Mouse (Mus musculus): ENCODE data around the gene Anapc2.

Gene Anapc2

DNA sequence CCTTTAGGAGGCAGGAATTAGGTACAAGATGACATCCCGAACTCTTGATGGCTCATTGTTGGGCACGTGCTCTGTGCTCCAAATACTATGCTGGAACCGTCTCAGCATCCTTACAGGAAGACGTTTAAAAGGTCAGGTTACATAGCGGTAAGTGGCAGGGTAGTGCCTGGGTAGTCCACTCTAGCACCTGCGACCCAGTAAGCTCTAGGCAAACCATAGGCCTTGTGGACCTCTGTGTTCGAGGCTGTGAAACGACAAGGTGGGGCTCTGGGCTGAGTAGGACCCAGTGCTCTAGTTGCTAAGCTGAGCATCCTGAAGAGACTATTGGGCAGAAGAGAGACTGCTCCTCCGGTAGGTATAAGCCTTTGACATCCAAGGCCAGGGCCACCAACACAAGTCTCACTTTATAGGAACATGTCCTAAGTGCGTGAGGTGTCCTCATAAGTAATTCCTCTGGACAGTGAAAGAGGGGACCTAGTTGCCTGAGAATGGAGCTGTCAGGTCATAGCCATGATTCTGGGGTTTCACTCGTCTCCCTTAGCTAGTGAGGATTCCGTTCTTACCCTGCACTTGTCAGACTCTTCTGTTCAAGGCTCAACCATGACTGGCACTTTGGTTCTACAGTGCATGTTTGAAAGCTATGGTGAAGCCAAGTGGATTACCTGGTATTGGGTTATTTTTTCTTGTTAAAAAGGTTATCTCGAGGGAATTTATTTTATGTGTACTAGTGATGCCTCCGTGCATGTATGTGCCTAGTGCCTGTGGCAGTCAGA is 33.5 kb downstream of the Anapc2 start:
- DNase-seq: no peak

DNA sequence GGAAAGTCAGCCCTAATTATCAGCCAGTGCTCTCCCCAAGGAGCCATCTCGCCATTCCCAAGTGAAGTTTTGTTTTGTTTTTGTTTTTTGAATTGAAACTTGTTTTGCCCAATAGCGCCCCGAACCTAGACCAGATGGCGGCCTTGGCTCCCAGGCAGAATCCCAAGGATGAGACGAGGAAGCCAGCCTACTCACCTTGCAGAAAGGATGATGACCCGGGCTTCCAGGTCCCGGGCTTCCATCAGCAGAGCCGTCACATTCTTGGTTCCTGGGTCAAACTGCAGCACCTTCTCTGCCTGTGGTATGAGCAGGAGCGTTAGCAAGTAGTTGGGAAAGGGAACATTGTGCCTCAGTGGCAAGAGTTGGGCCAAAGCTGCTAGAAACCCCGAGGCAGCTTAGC is 37.9 kb downstream of the Anapc2 start:
- no peak for DNase-seq

DNA sequence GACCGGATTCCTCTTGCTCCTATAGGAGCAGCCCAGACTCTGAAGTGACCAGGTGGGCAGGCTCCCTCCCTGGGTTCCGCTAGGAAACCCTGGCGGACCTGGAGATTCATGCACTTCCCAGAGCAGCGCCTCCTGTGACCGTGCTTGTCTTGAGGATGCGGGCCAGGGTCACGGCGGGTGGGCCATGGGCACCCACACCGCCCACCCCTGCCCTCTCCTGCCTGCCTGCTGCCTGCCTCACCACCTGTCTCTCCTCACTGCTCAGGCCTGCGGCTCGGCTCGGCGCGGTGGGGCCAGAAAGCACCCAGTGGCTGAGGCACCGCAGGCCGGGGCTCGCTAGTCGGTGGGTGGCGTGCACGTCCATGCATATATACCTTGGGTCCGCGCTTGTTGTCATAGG is 38.7 kb downstream of the Anapc2 start:
- DNase-seq: no peak

DNA sequence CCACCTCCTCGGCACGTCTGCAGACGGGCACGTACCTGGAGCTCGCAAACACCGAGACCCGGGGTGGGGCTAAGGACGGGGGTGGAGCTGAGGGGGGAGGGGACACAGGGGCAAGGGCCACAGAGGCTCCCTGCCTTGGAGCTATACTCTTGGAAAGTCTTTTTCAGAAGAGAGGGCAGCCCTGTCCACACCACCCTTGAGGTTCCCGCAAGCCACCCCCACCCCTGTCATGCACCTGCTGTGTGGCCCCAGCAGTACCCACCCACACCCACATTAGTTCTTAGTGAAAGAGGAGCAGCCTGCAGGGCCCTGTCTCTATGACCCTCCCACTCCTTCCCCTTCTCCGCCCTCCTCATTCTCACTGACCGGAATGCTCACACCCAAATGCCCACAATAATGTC is 39.2 kb downstream of the Anapc2 start:
- DNase-seq: no peak

DNA sequence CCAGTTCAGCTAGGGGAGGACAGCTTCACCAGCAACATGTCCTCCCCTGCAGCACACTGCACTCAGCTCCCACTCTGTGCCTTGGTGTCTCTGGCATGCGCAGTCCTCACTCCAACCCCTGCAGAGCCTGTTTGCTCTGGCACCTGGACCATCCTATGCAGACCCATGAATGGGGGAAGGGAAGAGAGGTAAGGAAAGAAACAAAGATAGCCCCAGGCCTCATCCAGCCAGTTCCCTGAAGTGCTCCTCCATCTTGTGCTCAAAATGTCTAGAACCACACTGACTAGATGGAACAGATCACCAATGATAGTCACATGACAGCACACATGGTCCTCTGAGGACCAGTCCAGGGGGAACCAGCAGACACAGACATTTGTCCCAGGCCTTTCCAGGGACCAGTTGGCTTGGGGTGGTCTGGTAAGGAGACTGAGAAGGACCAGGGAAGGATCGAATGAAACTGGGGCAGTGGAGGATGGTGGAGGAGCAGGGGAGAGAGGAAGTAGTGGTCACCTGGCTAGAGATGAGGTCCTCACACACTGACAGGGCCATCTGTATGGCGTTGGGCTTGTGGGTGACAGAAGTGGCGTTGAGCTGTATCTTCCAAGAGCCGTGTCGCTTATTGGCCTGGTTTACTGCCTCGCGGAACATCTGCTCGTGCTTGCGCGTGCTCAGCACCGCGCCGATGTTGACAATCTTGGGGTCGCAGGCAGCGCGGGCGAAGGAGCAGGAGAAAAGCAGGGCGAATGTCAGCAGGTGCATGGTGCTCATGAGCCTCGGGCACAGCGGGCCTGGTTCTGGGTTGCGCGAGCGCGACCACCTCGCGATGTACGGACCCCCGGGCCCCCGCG is 46.1 kb downstream of the Anapc2 start:
- DNase-seq: no peak

DNA sequence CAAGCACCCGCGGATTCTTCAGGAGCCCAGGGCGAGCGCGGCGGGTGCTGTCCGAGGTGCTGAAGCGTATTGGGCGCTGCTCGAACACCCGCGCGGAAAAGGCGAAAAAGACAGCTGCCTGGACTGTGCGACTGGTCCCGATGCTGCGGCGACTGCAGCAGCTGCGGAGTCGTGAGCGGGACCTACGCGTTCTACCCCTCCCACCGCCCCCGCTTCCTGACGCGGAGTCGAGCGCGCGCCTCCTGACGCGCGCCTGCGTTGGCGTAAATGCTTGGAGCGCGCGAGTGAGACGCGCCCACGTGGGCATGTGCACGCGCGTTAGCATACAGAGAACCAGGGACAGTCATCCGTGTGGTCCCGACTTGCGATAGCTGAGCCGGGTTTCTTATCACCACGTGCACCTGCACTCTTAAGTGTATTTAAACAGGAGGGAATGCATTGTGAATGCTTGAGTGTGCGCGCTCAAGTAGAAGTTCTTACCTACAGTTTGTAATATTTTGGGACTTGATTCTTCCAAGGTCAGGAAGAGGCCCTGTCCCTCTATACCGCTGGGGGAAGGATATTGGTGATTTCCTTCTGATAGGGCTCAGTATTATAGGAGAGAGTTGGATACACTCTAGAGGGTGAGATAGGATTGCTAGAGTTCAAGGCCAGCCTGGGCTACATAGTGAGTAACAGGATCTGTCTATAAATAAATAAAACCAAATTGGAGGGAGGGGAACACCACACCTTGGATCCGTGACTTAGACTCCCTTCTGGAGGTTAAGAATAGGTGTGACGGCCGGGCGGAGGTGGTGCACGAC is 46.9 kb downstream of the Anapc2 start, which contains the start of gene Grin1:
TSS of gene Grin1 (minus strand) at position 217 of the 803 bp plus-strand sequence.
- DNase-seq: peak; percentile 55

DNA sequence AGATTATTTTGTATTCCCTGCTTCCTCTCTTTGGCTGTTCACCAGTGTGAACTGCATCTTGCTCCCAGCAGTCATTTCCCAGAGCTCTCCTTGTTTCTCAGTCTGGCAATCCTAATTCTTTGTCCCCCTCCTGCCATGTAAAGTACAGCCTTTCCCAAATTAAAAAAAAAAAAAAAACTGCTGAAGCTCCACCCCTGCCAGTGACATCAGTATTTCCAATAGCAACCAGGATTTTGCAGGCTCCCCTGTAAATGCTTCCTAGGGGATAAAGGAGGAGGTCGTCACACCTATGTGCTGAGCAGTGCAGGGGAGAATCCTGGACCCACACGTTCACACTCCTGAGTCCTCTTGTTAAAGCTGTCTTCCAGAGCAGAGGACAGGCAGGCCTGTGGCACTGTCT is 47.8 kb downstream of the Anapc2 start:
- DNase-seq: no peak

DNA sequence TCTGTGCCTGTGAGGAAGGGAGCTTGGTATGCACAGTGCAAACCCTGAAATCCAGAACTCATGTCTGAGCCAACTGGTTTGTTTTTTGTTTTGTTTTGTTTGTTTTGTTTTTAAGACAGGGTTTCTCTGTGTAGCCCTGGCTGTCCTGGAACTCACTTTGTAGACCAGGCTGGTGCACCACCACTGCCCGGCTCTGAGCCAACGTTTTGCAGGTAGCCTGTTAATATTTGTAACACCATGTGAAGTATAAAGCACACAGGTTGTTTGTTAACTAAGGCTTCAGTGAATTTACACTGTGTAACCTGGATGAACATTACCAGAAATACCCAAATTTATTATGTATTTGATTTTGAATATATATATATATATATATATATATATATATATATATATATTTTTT is 53.8 kb downstream of the Anapc2 start:
- DNase-seq: no peak

DNA sequence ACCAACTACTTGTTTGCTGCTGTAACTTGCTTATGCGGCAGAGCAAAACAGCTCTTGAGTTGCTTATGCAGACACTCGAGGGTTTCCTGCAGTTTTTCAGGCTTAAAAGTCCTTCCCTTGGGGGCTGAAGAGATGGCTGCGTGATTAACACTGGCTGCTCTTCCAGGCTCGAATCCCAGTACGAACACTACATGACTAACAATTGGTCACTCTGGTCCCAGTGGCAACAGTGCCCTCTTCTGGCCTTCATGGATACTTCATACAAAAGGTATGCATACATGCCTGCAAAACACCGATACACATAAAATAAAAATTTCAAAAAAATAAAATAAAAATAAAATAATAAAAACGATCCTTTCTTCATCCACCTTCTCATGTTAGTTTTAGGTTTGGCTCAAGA is 56.2 kb downstream of the Anapc2 start:
- DNase-seq: peak; percentile 59

DNA sequence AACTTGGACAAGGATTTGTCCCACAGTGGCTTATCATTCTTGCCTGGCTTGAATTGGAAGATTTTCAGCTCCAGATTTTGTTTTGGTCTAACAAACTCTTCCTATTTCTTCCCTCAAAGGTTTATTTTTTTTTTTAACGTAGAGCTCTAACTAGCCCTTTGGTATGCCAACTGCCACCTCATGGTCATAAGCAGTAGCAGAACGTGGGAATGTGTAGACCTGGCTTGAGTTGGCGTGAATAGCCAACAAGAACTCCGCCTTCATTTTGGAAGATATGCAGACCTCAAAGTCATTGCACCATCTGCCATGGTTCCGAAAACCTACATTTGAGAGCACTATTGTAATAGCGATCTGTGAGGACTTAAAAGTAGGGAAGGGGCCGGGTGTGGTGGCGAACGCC is 59.2 kb downstream of the Anapc2 start:
- DNase-seq: no peak

DNA sequence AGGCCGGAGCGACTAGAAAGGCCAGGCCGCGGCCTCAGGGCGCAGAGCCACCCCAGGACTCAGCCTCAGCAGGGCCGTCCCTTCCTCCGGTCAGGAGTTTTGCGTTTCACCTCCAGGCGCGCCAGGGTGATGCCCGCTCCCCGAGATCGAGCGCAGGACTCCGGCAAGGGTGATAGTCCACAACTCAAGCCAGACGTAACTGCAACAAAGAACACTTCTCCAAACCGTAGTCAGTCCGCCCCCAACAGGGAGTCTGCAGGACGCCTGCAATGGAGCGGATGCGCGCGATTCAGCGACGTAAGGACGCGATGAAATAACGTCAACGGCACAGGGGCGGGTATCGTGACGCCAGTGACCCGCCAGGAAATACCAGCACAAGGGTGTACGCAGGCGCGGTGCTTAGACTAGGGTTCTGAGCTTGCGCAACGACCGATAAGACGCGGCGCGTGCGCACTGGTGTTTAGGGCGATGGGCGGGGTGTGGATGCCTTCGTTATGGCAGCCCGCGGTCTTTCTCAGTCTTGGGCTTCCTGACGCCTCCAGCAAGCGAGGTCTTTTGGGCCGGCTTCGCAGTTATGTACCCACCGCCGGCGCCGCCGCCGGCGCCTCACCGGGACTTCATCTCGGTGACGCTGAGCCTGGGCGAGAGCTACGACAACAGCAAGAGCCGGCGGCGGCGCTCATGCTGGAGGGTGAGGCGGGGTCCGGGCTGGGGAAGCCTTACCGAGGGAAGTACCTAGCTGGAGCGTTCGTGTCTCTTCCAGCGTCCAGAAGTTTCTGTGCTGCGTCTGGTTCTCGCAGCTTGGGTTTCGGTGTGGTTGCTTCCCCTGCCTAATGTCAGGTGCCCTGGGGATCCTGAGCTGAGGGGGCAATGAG is 60.2 kb downstream of the Anapc2 start, which contains the start of gene Man1b1:
TSS of gene Man1b1 (plus strand) at position 53 of the 875 bp plus-strand sequence.
- peak; percentile 100 for DNase-seq

DNA sequence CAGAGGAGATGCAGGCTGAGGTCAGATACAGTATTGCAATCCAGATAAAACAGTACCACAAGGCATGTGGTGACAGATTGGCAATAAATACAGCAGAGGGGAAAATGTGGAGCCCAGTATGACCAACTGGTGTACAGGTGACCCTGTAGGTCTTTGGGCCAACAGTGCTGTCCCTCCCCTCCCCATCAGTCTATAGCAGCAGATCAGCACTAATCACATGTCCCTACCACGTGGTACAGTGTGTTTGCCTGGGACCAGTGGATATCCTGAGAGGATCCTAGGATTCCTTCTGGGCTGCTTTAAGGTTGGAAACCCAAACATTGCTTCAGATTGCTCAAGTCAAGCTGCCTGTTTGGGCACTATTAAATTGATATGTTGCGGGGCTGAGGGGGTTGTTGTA is 61.3 kb downstream of the Anapc2 start:
- no peak for DNase-seq
